Mouse (Mus musculus) B cell, adult 2 months (primary cell): ENCODE measurements around the gene Cebpe.

Experiments used
- DNase-seq, 2 experiments: peaks; one replicate each; pipeline ENCODE4 v3.0.0; 2022

Cebpe gene

GRCm38 (mm10) chr14:54712074-54712473 is at the start of gene Cebpe:
Gene Cebpe (minus strand): TSS chr14:54712174.
- no peak for DNase-seq

- no peak for DNase-seq
Measured at GRCm38 (mm10) chr14:54756382-54756781, 44.4 kb upstream of the Cebpe start.

- DNase-seq: no peak
Measured at GRCm38 (mm10) chr14:54754602-54755018, 42.6 kb upstream of the Cebpe start.

- DNase-seq: no peak
Measured at GRCm38 (mm10) chr14:54753986-54754601, 42.1 kb upstream of the Cebpe start.

- DNase-seq: no peak
Measured at GRCm38 (mm10) chr14:54752938-54753337, 41.0 kb upstream of the Cebpe start.

GRCm38 (mm10) chr14:54751768-54752167 is 39.8 kb upstream of the Cebpe start:
- DNase-seq: no peak

- no peak for DNase-seq
Measured at GRCm38 (mm10) chr14:54749238-54749637, 37.3 kb upstream of the Cebpe start.

- DNase-seq: no peak
Measured at GRCm38 (mm10) chr14:54747942-54748917, 36.3 kb upstream of the Cebpe start.

- DNase-seq: no peak
Measured at GRCm38 (mm10) chr14:54746038-54746437, 34.1 kb upstream of the Cebpe start.

- no peak for DNase-seq
Measured at GRCm38 (mm10) chr14:54744473-54744872, 32.5 kb upstream of the Cebpe start.

- no peak for DNase-seq
Measured at GRCm38 (mm10) chr14:54742375-54742774, 30.4 kb upstream of the Cebpe start.

- no peak for DNase-seq
Measured at GRCm38 (mm10) chr14:54741721-54742120, 29.7 kb upstream of the Cebpe start.

GRCm38 (mm10) chr14:54737634-54738033 is 25.7 kb upstream of the Cebpe start:
- DNase-seq: no peak

GRCm38 (mm10) chr14:54736555-54737552 is 24.9 kb upstream of the Cebpe start:
- DNase-seq: no peak

GRCm38 (mm10) chr14:54735221-54735620 is 23.2 kb upstream of the Cebpe start:
- no peak for DNase-seq

- no peak for DNase-seq
Measured at GRCm38 (mm10) chr14:54734004-54734403, 22.0 kb upstream of the Cebpe start.

GRCm38 (mm10) chr14:54732206-54732605 is 20.2 kb upstream of the Cebpe start:
- no peak for DNase-seq

GRCm38 (mm10) chr14:54730305-54730704 is 18.3 kb upstream of the Cebpe start:
- no peak for DNase-seq

- no peak for DNase-seq
Measured at GRCm38 (mm10) chr14:54728823-54729653, 17.1 kb upstream of the Cebpe start.

GRCm38 (mm10) chr14:54727565-54727964 is 15.6 kb upstream of the Cebpe start:
- no peak for DNase-seq

GRCm38 (mm10) chr14:54724049-54724448 is 12.1 kb upstream of the Cebpe start:
- no peak for DNase-seq

- DNase-seq: no peak
Measured at GRCm38 (mm10) chr14:54721711-54722110, 9.7 kb upstream of the Cebpe start.
